Mouse (Mus musculus) gonadal fat pad, adult 2 months (tissue): ENCODE data around the gene Ier5. TPM values are rescaled to one million over a fixed set of nuclear protein-coding genes. Genes with fewer than 3 reads are reported as not detected.

Source experiments
- DNase-seq: peaks from one replicate; pipeline ENCODE4 v3.0.0-alpha.2; 2012; ENCODE audit warnings: low read depth
- polyA plus RNA-seq: library from polyadenylated mRNA; depleted of rRNA; stranded (reverse); fragments of >200 nt; gene quantifications from 2 replicates; pipeline ENCODE4 v1.2.3, GENCODE M21; 2012; rRNA removed

The Ier5 gene
- polyA plus RNA-seq: 8.9 and 10.0 TPM in 2 replicates

DNA sequence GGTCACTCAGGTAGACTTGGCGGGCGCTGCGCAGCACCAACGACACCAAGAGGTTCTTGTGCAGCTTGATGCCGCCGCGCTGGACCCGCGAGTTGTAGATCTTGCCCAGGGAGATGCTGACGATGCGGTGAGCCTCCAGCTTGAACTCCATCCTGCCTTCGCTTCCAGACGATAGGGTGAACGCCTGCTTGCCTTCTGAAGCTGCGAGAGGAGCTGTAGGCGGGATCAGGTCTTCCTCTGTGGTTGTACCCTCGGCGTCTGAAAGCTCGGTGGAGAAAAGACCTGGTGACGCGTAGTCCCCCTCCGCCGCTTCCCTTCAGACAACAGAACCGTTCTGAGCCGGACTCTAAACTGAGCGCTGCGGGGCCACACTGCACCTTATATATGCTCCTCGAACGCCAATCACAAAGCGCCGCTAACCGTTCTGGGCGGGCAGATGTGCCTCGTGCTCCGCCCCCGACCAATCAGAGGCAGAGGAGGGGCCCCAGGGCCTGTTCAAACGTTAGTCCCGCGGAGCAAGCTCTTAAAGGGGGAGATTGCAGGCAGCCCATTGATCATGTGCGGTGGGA, at the start of gene Ier5:
Gene Ier5, minus strand, starts transcription at position 357 of the 569 bp plus-strand sequence.
- no peak for DNase-seq

DNA sequence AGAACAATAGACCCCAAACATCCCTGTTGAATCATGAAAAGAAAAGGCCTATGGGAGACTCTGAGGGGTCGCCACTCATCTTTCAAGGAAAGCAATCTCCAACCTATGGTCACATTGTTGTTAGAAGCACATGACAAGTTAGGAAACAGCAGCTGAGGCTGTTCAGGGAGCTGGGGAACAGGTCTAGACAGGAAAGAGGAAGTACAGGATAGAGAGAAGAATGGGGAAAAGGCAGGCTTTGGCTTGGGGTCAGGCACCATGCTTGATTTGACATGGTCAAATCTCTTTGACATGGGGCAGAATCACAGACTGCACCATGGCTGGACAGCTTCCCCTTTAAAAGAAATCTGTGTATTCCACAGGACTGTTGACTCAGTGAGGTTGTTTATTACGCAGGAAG, 47.8 kb upstream of the Ier5 start:
- DNase-seq: no peak

DNA sequence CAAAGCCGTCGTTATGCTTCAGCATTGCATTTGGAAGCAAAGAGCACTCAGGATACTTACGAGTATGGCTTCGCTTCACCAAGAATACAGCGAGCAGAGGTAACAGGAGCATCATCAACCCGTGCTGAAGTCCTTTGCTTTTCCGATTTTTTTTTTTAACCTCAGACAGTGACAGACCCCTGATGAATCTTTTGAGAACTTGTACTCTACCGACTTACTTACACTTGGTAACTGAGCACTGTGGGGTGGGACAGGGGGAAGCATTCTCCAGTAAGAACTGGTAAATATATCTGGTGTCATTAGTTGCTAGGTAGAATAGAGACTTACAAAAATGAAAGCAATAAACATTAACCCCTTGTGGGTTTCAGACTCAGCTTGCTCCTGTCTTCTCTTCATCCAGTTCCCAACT, 47.1 kb upstream of the Ier5 start, which contains the start of gene Mr1:
Gene Mr1, minus strand, starts transcription at position 243 of the 409 bp plus-strand sequence.
- DNase-seq: no peak

DNA sequence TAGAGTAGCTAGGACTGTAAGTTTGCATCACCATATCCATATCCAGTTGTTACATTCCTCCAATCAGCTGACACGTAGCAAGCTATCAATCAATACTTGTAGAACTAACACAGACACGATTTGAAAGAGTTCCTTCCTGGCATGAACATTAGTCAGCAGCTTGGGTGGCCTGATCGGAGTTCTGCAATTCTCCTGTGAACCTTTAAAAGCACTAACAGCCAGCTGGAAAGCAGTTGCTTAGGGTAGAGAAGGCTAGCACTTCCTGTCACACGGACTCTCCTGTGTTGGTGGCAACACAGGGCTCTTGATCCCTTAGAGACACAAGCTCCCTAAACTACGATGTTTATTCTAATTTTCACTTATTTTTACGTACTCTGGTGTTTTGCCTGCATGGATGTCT, 46.2 kb upstream of the Ier5 start:
- no peak for DNase-seq

DNA sequence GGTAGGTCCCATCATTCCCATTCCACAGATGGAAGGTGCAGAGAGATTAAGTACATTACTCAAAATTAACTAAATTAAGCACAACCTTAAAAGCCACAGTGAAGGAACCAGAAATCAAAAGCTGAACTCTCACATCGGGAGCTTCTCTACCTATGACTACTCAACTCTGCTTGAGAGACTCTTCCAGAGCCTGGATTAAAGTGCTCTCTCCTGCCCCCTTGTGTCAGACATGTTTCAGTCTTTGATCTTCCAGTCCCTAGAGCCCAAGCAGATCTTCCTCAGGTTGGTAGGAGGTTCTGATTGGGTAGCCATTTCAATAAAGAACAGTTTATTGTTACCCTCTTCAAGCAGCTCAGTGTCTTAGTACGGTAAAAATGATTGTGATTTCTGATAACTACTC, 40.6 kb upstream of the Ier5 start:
- no peak for DNase-seq

DNA sequence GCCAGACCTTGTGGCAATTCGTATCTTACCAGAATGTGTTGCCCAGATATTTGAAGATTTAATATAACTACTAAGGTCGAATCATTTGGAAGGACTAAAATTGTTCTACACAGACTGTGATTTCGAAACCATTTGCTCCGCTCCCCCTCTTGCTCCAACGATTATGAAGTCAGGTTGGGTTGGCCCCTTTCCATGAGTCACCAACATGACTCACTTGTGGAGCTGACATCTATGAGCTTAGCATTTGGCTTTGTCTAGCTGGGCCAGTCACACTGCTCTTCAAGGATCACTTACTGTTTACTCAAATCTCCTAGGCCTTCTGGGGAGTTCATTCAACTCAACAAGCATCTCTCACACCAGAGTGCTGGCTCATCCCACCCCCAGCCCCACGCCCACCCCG, 39.4 kb upstream of the Ier5 start:
- no peak for DNase-seq

DNA sequence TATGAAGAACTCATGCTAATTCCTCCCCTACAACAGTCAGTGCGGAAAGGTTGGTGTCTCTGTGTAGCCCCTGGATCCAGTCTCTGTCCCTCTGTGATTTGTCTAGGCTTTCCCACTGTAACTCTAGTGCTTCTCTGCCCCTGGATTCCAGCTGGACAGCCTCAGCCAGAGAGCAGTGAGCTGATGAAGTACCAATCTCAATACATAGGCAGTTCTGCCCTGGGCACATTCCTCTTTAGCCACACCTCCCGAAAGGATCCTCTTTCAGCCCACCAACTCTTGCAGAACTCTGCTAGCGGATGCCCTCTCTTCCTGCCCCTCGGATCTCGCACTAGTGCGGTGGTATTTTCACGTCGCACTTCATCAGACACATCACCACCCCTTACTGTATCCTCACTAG, 35.4 kb upstream of the Ier5 start:
- DNase-seq: no peak

DNA sequence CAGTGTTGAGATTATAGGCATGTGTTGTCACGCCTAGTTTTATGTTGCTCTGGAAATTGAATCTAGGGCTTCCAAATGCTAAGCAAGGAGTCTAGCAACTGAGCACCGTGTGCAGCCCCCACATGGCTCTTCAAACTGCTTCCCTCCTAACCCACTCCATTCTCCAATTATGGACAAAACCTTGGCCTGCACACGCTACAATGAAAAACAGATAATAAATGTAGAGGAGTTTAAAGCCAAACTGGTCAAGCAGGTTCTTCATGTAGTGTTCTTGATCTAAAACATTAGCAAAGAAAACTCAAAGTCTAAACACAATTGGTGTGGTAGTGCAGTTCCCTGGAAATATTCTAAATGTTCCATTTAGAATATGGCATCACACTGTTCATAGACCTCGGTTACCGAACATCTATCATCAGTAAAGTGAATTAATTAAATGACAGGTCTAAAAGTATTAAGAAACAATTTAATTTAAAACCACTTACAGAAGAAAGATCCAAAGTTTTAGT, 28.0 kb upstream of the Ier5 start:
- no peak for DNase-seq

DNA sequence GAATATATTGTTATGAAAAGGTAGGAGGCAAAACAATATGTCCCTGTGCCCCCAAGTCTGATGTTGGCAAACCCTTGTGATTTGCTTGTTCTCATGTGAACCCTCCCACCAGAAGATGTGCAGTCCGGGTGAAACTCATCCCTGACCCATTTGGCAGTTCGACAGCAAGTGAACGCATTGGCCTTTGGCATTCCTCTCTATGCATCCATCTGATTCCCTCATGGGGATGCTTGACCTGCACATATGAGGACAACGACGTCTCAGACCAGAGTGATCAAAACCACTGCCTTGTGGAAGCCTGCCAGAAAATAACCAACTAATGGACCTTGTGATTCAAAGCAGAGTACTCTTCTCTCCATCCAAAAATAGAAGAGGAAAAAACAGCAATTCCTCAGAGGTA, 27.3 kb upstream of the Ier5 start:
- no peak for DNase-seq

DNA sequence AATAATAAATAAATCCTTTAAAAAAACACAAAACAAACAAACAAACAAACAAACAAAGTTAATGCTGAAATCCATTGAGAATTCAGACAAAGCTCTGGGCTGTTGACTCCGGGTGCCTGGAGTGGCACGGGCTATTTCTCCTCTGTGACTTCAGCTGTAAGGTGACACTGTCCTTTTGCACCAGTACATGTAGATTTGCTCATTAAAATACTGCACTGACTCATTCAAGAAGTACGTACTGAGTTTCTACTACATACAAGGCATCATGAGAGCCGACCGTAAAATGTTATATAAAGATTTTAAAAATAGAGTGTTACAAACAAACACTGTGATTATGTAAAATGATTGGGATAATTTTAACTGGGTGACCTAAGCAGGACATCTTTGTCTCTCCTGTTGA, 25.0 kb upstream of the Ier5 start:
- DNase-seq: no peak

DNA sequence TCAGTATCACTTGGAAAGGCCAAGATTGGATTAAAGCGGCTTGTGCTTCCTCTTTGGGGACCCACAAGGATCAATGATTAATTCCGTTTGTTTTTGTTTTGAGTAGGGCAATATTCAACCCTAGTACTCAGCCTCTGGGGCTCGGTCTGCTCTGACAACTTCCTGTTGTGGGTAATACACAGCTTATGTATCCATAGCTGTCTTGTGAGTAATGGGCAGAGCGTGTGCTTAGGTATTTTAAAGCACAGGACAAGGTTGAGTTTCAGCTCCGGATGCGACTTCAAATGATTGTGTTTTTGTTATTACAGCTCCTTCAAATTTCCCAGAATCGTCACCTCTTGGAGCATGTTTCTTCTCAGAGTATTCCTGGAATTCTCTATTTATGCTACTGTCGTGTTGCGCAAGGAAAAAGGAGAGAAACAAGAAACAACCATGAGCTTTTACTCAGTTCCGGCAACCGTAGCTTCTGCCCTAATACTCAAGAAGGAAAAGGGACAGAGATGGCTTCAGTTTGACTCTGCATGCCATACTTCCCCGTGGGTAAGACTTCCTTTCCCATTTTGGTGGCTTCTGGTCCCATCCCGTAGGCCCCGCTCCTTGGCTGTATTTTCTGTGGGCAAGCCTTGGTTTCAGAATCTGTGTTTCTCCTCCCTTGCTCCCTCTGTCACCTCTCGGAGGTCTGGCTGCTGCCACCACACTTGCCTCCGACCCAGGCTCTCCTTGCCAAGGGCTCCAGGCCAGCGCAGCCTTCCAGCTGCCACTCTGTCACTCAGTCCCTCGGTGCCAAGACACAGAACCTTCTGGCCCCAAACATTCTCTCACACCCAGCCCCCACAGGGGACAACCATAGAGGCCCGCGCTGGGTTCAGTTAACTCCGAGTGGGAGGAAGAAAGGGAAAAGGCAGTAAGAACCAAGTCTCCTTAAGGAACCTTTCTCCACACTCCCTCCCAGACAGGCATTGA, 22.8 kb upstream of the Ier5 start:
- DNase-seq: no peak

DNA sequence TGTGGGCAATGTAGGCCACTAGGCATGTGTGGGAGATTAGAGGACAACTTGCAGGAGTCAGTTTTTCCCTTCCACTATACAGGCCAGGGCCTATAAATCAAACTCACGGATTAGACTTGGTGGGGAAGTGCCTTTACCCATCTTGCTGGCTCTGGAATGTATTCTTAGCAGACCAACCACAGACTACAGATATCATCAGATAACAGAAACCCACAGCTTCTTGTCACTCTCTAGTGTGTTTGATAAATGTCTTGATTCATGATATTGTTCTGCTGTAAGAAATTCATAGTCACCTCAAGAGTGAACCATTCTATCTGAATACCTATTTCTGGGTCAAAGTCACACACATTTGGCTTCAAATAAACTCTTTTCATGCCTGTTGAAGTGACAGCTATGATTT, 20.3 kb upstream of the Ier5 start:
- DNase-seq: no peak

DNA sequence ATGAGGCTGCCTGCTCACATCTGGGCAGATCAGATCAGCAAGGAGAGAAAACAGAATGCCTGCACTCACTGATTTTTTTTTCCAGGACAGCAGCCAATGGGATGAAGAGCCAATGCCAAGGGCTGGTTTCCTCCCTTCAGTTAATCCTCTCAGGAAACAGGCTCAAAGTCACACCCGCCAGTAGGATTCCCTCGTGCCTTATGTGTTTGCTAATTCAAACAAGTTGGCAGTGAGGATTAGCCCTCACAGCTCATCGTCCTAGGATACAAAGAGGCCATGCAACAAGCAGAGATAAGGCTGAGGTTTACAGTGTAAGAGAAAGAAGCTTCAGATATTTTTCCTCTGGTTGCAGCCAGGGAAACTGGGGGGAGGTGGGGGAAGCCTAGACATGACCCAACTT, 14.5 kb upstream of the Ier5 start:
- DNase-seq: no peak

DNA sequence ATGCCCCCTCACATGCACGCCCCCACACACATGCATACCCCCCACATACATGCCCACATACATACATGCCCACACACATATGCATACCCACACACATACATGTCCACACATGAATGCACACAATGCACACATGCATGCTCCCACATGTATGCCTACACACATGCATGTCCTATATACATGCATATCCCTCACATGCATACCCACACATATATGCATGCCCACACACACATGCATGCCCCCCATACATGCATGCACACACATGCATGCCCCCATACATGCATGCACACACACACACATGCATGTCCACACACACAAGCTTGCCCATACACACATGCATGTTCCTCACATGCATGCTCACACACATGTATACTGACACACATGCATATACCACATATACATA, 13.4 kb upstream of the Ier5 start:
- DNase-seq: no peak

DNA sequence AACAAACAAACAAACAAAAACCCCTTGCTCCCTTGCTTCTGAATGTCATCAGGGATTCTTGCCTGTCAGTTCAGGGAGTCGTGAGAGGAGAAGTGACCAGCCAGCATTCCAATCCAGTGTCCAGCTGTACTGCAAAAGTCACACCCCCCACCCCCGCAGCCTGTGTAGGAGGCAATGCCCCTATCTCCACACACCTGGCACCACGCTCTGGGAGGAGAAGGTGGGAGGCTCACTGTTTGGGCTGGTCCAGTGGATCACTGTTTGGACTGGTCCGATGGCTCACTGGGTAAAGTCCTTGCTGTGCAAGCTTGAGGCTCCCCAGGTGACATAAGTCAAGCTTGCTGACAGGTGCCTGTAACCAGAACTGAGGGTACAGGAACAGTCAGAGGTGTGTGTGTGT, 12.7 kb upstream of the Ier5 start:
- no peak for DNase-seq

DNA sequence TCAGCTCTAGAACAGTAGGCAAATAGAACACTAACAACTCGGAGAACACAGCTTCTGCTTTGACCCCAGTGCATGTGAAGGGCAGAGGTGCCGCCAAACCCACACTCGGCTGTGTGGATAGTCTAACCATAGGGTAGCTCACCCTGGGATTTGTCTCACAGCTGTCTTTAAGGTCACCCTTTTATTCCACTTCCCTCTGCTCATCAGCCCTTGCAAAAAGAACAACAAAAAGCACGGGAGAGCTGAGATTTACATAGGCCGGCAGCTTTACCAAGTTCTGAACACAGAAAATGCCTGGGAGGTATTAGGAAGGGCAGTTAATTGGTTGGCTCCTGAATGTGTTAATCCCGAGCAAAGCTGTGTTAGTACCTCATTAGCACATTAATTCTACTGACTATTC, 12.1 kb upstream of the Ier5 start:
- no peak for DNase-seq

DNA sequence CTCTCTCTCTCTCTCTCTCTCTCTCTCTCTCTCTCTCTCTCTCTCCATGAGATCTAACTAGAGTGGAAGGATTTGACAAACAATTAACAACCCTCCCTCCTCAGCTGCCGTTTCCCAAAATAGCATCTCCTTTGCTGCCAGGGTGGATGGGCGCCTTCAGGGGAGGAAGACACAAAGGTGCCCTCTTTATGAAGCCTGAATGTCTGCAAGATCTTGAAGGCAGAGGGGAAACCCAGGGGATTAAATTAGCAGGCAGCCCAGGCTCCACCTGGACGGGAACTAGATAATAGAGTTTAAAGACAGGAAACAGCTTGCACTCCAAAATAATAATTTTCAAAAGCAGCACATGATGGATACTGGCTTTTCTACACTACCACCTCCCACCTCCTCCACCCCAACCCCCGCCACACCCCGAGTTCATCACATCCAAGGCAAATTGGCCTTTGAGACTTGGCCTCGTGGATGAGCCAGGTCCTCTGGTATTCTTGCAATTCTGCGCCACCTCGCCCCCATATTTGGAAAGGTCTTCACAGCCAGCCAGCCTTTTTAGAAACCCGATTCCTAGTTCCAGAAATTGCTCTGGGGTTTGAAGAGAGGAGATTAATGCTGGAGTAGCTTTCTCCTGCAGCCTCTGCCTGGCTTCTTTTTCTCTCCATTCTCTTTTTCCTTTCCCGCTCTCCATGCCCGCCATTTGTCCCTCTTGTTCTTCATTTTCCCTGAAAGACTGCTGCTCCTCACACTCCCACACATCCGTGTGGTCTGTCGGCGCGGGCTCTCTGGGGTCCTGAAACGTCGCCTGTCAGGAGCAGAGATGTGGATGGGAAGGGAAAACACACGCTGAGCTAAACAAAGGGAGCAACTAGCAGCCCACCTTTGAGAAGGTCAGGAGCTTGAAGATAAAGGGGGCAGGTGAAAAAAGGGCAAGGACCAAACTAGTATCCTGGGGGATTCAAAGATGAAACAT, 10.2 kb upstream of the Ier5 start:
- no peak for DNase-seq

DNA sequence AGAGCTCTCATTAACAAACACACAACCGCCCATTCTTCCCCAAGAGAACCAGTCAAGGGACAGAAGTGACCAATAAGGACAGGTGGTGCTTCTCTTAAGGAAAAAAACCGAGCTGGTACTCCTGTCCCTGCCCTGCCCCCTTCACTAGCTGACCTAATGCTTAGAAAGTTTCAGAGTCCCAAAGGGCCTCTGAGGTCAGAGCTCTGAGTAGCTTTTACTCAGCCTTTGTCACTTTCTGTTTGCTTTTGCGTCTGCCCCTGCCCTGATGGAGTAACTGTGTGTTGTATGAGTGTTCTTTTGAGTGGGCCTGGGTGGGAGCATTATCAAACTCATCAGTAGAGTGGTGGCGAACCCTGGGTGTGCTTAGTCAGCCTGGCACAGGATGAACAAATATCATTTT, 9.0 kb upstream of the Ier5 start:
- DNase-seq: no peak

DNA sequence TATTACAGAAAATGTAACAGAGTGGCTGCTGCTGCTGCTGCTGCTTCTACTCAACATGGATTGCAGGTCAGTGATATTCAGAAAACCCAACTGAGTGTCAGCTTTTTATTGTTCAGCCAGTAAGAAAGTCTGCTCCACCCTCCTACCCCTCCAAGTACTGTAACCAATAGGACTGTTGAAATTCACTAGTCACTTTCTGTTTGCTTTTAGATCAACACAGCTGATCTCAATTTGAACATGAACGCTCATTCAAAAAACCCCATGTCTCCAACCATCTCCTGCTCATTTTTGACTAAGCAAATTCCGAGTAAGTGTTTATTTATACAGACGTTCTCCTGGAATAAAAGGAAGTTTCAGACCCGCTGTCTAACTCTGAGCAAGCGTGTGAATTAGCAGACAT, 8.4 kb upstream of the Ier5 start:
- DNase-seq: no peak

DNA sequence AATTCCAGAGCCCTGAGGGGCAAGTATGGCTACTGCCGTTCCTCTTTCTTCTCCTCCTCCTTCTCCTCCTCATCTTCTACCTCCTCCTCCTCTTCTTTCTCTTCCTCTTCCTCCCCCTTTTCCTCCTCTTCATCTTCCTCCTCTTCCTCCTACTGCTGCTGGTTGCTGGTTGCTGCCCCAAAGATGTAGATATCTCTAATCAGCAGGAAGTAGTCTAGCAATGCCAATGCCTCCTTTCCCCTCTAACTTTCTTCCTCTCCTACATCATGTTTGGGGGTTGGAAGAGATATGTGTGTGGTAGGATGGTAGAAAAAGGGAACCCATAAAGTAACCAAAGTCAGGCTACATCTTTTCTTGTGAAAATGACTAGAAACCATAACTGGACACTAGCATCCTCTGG, 6.9 kb upstream of the Ier5 start:
- no peak for DNase-seq

DNA sequence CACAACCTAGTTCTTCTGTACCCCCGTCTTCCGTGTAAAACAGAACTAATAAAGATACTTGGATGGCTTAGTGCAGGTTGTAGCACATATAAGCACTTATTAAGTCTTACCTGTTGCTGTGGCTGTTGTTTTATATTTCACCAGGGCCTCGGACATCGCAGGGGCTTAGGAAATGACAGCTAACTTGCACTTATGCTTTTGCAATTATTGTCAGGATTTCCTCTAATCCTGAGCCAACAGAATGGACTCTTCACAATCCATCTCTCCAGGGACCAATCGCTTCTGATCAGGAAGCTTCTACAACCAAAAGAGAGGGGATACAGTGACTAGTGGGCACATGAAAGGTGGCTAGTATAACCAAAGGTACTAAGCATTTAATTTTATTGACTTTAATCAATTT, 4.6 kb upstream of the Ier5 start:
- DNase-seq: no peak

DNA sequence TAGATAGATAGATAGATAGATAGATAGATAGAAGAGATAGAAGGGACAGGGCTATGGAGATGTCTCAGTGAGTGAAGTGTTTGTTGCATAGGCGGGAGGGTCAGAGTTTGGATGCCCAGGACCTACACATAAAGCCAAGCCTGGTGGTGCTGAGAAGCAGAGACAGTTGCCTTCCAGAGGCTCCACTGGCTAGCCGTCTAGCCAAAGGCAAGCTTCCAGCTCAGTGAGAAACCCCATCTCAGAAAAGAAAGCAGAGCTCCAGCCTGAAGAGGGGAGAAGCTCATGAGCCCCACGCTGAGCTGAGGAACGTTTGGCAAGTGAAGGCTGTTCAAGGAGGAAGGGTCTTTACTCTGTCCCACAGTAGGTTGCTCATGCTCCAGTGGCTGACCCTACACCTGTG, 3.2 kb upstream of the Ier5 start:
- DNase-seq: no peak
